Mouse (Mus musculus) heart, adult 2 months (tissue): ENCODE measurements around the gene Cfap299. TPM values are rescaled to one million over a fixed set of nuclear protein-coding genes. Genes with fewer than 3 reads are reported as not detected.

Experiments used
- DNase-seq, 2 experiments: peaks; one replicate each; pipeline ENCODE4 v3.0.0; 2021
- H3K27ac ChIP-seq: fragments of 200-600 bp; 2 replicates; pipeline ENCODE4 v1.8.1; 2022
- H3K27me3 ChIP-seq: fragments of 200-500 bp; 2 replicates; pipeline ENCODE4 v1.6.1; 2012; ENCODE audit warnings: mild to moderate bottlenecking, low read length, inconsistent platforms, mixed read lengths; ENCODE audit not compliant: control insufficient read depth, insufficient read depth
- H3K36me3 ChIP-seq: fragments of 200-500 bp; 2 replicates; pipeline ENCODE4 v1.6.1; 2012; ENCODE audit warnings: low read length, inconsistent platforms; ENCODE audit not compliant: control insufficient read depth, insufficient read depth
- H3K4me1 ChIP-seq: fragments of 200-500 bp; 2 replicates; pipeline ENCODE4 v1.6.1; 2011; ENCODE audit warnings: low read length; ENCODE audit not compliant: control insufficient read depth, insufficient read depth
- H3K4me3 ChIP-seq: fragments of 200-600 bp; 2 replicates; pipeline ENCODE4 v1.8.1; 2022
- H3K79me2 ChIP-seq: fragments of 200-500 bp; replicated peaks from 2 replicates; pipeline ENCODE4 v1.6.1; 2012; ENCODE audit warnings: mild to moderate bottlenecking, inconsistent platforms, low read length, moderate library complexity, mixed read lengths; ENCODE audit not compliant: control insufficient read depth, insufficient read depth
- H3K9ac ChIP-seq: fragments of 200-500 bp; 2 replicates; pipeline ENCODE4 v1.6.1; 2012; ENCODE audit warnings: low read depth, mild to moderate bottlenecking, control low read depth, inconsistent platforms, low read length, mixed read lengths
- CTCF ChIP-seq: fragments of 200-600 bp; IDR thresholded peaks from 2 replicates; pipeline ENCODE4 v1.8.1; 2022; ENCODE audit warnings: antibody characterized with exemption, mild to moderate bottlenecking, moderate library complexity
- EP300 ChIP-seq: fragments of 200-500 bp; IDR thresholded peaks from 2 replicates; pipeline ENCODE4 v1.6.1; 2011; ENCODE audit warnings: low read depth, low read length, control low read depth; ENCODE audit not compliant: insufficient read depth
- POLR2A ChIP-seq: fragments of 200-500 bp; IDR thresholded peaks from 2 replicates; pipeline ENCODE4 v1.6.1; 2011; ENCODE audit warnings: mild to moderate bottlenecking, low read depth, low read length, control low read depth; ENCODE audit not compliant: insufficient read depth
- WGBS: fragments of 180-500 bp; shearing (Covaris S2); methylation state at CpG from one replicate; pipeline ENCODE4 v1.1.7; 2018; 5-methylcytosine and 5-hydroxymethylcytosine counted together
- intact Hi-C: fragments of 180-260 bp; cut with DNase I; formaldehyde crosslinking; loops from one replicate; pipeline ENCODE4 v1.15.1; 2025
- polyA plus RNA-seq: library from polyadenylated mRNA; depleted of rRNA; stranded (reverse); fragments of >200 nt; gene quantifications from 2 replicates; pipeline ENCODE4 v1.2.3, GENCODE M21; 2012
- total RNA-seq, 2 experiments: library from RNA; stranded (reverse); gene quantifications; 2 replicates each; pipeline ENCODE4 v1.2.3; 2021

Cfap299 gene
- total and polyA plus RNA-seq, 3 experiments: not detected

DNA sequence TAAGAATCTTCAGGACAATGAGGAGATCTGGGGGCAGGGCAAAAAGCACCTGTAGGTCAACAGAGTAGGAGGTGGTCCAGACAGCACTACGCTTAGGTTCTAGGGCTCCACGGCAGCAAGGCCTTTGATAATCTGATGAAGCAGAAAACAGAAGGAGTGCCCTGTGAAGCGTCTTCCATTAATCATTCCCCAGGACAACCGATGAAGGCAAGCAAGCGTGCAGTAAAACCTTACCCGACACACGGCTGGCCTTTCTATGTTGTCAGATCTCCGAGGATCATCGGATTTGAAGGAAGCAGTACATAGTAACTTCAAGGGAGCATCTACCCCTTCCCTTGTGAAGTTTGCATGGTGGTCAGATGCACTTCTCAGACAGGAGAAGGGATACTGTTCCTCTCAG is 478.8 kb downstream of the Cfap299 start:
- Histone ChIP-seq H3K79me2 (no peaks in the 10 kb centered on the region), H3K9ac (no peak overlapping the region), H3K27ac (no peak overlapping the region), H3K4me3 (no peak overlapping the region), H3K4me1 (no peaks in the 10 kb centered on the region), H3K36me3 (no peaks in the 10 kb centered on the region), H3K27me3 (no peaks in the 10 kb centered on the region)
- intact Hi-C loops: no loop called here
- 81% methylated on average over 9 of the region's 9 CpGs for WGBS
- no peak for TF ChIP-seq POLR2A
- no peak for DNase-seq

DNA sequence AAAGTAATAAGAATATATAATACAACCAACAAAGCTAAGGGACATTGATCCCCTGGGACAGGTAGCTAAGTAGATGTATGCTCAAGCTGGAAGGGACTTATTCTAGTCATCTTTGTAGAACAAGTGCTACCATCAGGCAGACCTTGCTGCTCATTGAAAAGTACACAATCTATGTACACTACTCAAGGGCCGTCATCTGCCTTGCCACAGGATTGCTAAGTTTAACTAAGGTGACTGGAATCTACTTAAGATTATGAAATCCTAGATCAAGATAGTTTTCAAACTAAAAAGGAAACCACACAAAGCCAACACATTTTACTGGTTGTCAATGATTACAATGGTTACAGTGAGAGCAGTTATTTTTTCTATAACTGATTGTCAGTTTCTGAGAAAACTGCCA is 483.3 kb downstream of the Cfap299 start:
- H3K4me3 ChIP-seq: no peak overlapping the region

DNA sequence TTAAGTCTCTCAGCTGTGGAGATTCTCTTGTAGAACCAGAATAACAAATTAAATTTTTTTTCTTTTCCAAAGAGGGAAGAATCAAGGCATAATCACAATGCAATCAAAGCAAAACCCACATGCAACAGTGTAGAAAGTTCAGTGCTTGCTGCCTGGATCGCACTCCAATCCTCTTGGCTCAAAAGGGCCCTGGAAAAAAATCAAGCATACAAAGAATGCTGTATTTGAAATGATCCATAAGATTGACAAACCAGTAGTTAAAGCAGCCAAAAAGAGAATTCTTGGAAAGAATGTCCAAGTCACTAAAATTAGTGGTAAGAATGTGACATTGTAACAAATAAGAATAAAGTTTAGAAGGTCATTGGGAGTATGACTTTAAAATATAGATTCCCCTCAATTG is 486.2 kb downstream of the Cfap299 start:
- Histone ChIP-seq H3K36me3 (no peaks in the 10 kb centered on the region), H3K9ac (no peak overlapping the region), H3K4me3 (no peak overlapping the region), H3K27ac (no peak overlapping the region), H3K27me3 (no peaks in the 10 kb centered on the region), H3K79me2 (no peaks in the 10 kb centered on the region), H3K4me1 (no peaks in the 10 kb centered on the region)
- intact Hi-C loops: no loop called here
- TF ChIP-seq EP300: no peak
- TF ChIP-seq CTCF: no peak
- TF ChIP-seq POLR2A: no peak
- DNase-seq: no peak
- WGBS: 63% methylated on average over 1 of the region's 1 CpGs

More for the DNA sequence above, 483.3 kb downstream of the Cfap299 start:
- Histone ChIP-seq H3K9ac (no peak overlapping the region), H3K36me3 (no peaks in the 10 kb centered on the region), H3K4me1 (no peaks in the 10 kb centered on the region), H3K27me3 (no peaks in the 10 kb centered on the region), H3K27ac (no peak overlapping the region), H3K79me2 (no peaks in the 10 kb centered on the region)
- TF ChIP-seq CTCF (no peak), POLR2A (no peak), EP300 (no peak)
- intact Hi-C loops: no loop called here
- no peak for DNase-seq
- 76% methylated on average over 1 of the region's 1 CpGs for WGBS

DNA sequence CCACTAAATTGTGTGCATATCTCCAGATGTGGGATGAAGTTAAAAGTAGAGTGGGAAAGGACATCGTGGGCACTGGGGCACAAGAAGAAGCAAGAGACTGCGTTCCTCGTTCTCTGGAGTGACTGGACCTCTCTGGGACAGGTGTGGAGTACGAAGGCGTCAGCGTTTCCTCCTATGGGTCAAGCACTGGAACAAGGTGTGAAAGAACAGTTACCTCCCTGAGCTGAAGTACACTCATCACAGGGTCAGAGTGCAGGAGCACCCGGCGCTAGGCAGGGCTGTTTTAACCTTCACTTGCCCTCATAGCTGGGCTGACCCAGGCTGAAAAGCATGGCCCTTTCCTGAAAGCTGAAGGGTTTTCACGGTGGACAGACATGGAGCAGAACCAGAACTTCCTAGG is 504.7 kb downstream of the Cfap299 start:
- H3K27ac ChIP-seq: no peak overlapping the region
- no peak overlapping the region for H3K4me3 ChIP-seq
- 81% methylated on average over 9 of the region's 9 CpGs for WGBS
- H3K79me2 ChIP-seq: no peaks in the 10 kb centered on the region
- H3K27me3 ChIP-seq: no peaks in the 10 kb centered on the region
- TF ChIP-seq CTCF (no peak), EP300 (no peak)
- intact Hi-C loops: no loop called here
- no peak for DNase-seq
- H3K36me3 ChIP-seq: no peaks in the 10 kb centered on the region
- no peaks in the 10 kb centered on the region for H3K4me1 ChIP-seq
- H3K9ac ChIP-seq: no peak overlapping the region

DNA sequence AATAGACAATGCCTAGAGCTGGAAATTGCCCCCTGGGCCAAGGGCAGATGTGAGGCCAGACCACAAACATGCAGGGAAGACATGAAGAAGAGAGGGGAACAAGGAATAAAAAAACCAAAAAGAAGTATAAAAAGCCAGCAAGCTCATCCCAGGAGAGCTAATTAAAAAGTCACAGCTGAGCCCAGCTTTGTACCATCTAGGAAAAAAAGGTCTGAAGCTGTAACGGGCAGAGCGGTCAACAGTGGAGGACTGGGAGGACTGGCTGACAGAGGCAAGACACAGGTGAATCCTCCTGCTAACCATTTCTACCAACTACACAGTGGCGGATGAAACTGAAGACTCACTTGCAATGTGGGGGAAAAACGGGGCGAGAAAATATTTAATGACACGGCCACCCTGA is 505.2 kb downstream of the Cfap299 start:
- Histone ChIP-seq H3K4me3 (no peak overlapping the region), H3K4me1 (no peaks in the 10 kb centered on the region), H3K27ac (no peak overlapping the region), H3K79me2 (no peaks in the 10 kb centered on the region), H3K27me3 (no peaks in the 10 kb centered on the region), H3K9ac (no peak overlapping the region), H3K36me3 (no peaks in the 10 kb centered on the region)
- no peak for TF ChIP-seq EP300
- no peak for TF ChIP-seq POLR2A
- TF ChIP-seq CTCF: no peak
- DNase-seq: no peak
- intact Hi-C loops: no loop called here
- WGBS: 87% methylated on average over 6 of the region's 6 CpGs

DNA sequence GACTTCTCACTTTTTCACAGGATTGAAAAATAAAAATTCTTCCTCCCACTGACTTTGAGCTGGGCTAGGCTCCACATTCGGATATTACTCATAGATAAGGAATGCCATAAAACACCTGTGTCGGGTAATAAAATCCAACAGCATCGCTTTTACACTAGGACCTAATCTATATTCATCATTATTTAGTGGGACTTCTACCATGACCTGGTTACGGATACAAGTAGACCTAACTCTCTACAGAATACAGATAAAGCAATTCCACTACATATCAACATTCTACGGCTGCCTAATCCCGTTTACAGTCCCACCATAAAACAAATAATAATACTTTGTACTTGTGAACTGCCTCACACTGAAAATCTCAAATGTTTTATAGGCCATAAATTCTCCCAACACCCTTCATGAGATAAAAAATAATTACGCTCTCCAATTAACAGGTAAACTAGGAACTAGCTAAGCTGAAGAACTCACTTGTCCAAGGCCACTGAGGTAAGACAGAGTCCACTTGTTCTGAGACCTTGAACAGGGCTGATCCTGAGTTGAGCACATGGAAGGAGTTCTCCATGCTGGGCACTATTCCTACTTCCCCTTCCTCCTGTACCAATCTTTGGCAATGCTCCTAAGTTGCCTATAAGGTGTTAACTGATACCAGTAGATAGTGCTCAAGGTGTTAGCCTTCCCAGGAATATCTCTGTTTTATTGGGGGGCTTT is 513.7 kb downstream of the Cfap299 start:
- no peak overlapping the region for H3K9ac ChIP-seq
- H3K27ac ChIP-seq: no peak overlapping the region
- DNase-seq: no peak
- TF ChIP-seq POLR2A (no peak), CTCF (no peak), EP300 (no peak)
- no peaks in the 10 kb centered on the region for H3K79me2 ChIP-seq
- no peaks in the 10 kb centered on the region for H3K27me3 ChIP-seq
- WGBS: 74% methylated on average over 7 of the region's 7 CpGs
- no peak overlapping the region for H3K4me3 ChIP-seq
- intact Hi-C loops: no loop called here
- H3K36me3 ChIP-seq: no peaks in the 10 kb centered on the region
- H3K4me1 ChIP-seq: no peaks in the 10 kb centered on the region
